Mouse (Mus musculus): ENCODE results near the gene Tbc1d22a.

- TF ChIP-seq CTCF (IDR thresholded peaks at IDR 0.05; ENCODE audit: low read depth) (no peak), EP300 (optimal IDR thresholded peaks at IDR 0.05) (no peak)
Measured at GRCm38 (mm10) chr15:86167032-86167655, 47.1 kb upstream of the Tbc1d22a start.
